Mouse (Mus musculus) testis, postnatal 10 days (tissue): ENCODE measurements around the gene Il23a.
"Not testable (repeated sequence)": the region's sequence is repeated elsewhere in the genome, so short reads cannot be mapped to it uniquely, and the experiment has no call there.

ENCODE experiments used
- DNase-seq: peaks from one replicate; pipeline ENCODE4 v3.0.0; 2021; ENCODE audit warnings: low spot score

Gene Il23a

GRCm38 (mm10) chr10:128263393-128264310 is 34.9 kb downstream of the Il23a start:
- no peak for DNase-seq

- DNase-seq, result no peak
Measured at GRCm38 (mm10) chr10:128262300-128262699, 36.3 kb downstream of the Il23a start.

- DNase-seq, result not testable (repeated sequence)
Measured at GRCm38 (mm10) chr10:128260376-128260775, 38.2 kb downstream of the Il23a start.

- no peak for DNase-seq
Measured at GRCm38 (mm10) chr10:128259946-128260345, 38.6 kb downstream of the Il23a start.

GRCm38 (mm10) chr10:128258953-128259352 is 39.6 kb downstream of the Il23a start:
- DNase-seq, result no peak

- no peak for DNase-seq
Measured at GRCm38 (mm10) chr10:128256328-128256727, 42.2 kb downstream of the Il23a start.

GRCm38 (mm10) chr10:128255925-128256324 is 42.6 kb downstream of the Il23a start:
- DNase-seq, result no peak

GRCm38 (mm10) chr10:128253677-128254255 is 44.8 kb downstream of the Il23a start, which contains the start of gene Apon:
Gene Apon (plus strand): TSS chr10:128254096.
- no peak for DNase-seq

GRCm38 (mm10) chr10:128250565-128250964 is 48.0 kb downstream of the Il23a start:
- no peak for DNase-seq

GRCm38 (mm10) chr10:128247020-128247732 is 51.4 kb downstream of the Il23a start:
- no peak for DNase-seq
